Mouse (Mus musculus): Measurements from ENCODE around the gene Smim24.

The Smim24 gene

DNA sequence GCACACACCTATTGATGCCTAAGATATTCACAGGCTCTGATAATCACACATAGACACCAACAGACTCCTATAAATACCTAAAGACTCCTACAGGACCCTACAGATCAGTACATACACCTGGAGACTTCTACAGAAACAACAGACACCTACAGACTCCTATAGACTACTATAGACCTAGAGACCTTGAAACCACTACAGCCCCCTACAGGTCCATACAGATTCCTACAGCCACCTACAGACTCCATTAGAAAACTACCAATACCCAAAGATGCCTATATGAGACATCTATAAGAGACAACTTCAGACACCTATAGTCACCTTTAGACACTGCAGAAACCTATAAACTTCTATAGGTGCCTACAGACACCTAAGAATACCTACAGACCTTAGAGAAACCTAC lies 48.2 kb downstream of the Smim24 start:
- DNase-seq (ENCODE audit: low spot score) = peak; percentile 27
